ENCODE assay signal across 13 mouse cellular contexts in genomic region chr2:117092946-117093401, GRCm38 (mm10). TPM values are rescaled to one million over a fixed set of nuclear protein-coding genes. Genes with fewer than 3 reads are reported as not detected.
DNase-seq lines count a peak whose midpoint lies in the region; ATAC-seq and TF ChIP-seq lines count a peak whose summit lies in the region.
"Had no signal": no experiment of that assay in that cellular context is flagged by ENCODE, and none has a peak within 500 bp of the region (broad histone marks: within the 10 kb centered on the region; RNA-seq: fewer than 3 reads in every experiment).

No protein-coding gene starts in this region.

- peak; percentile 26 for DNase-seq in kidney, adult 9 months
- DNase-seq in kidney, adult 18-20 months: no peak
- DNase-seq in CH12.LX (ENCODE audit: extremely low read depth): no peak
- peak; percentile 57 for DNase-seq in embryo, embryonic 10.5 days (ENCODE audit: low spot score)
- no peak for DNase-seq in natural killer cell, adult 2 months (ENCODE audit: low spot score in 2 of 2)
- no peak for DNase-seq in gastrocnemius, postnatal 10 days
- no peak for DNase-seq in left cerebral cortex, adult 9 months (ENCODE audit: low spot score in 2 of 2)
- DNase-seq: forebrain, postnatal 0 days; layer of hippocampus, adult 9-11 months; thymus, adult 18-20 months had no signal

- H3K27me3 ChIP-seq in CH12.LX (replicated peaks): no peaks in the 10 kb centered on the region
- H3K27me3 ChIP-seq: hindbrain, embryonic 15.5 days; limb, embryonic 12.5 days had no signal

- peaks cover 3 to 10% of the 10 kb centered on the region in 2 experiments; a peak in 3 of 4 replicates for H3K4me1 ChIP-seq in CH12.LX (ENCODE audit: control insufficient read depth in 1 of 2, insufficient read depth in 2 of 2)
- H3K4me1 ChIP-seq: hindbrain, embryonic 15.5 days had no signal

- no peaks in the 10 kb centered on the region for H3K36me3 ChIP-seq in CH12.LX (replicated peaks in 1 of 2; ENCODE audit: control insufficient read depth in 1 of 2, insufficient read depth in 1 of 2, low read length in 1 of 2)
- H3K36me3 ChIP-seq: hindbrain, embryonic 15.5 days; limb, embryonic 12.5 days had no signal

- no peak overlapping the region for H3K27ac ChIP-seq in CH12.LX (ENCODE audit: insufficient read depth, low read depth)
- H3K27ac ChIP-seq: hindbrain, embryonic 15.5 days; limb, embryonic 12.5 days had no signal

- TF ChIP-seq RAD21 in CH12.LX (IDR thresholded peaks at IDR 0.05; ENCODE audit: low read depth, low read length): no peak

- no peaks in the 10 kb centered on the region for H3K79me2 ChIP-seq in CH12.LX (replicated peaks; ENCODE audit: control insufficient read depth, extremely low read depth, insufficient read depth, poor library complexity, severe bottlenecking)

- H3K4me3 ChIP-seq in CH12.LX (replicated peaks in 1 of 3; ENCODE audit: low read depth in 2 of 3, low read length in 2 of 3, poor library complexity in 1 of 3): no peak overlapping the region
- H3K4me3 ChIP-seq: hindbrain, embryonic 15.5 days; limb, embryonic 12.5 days had no signal

- TF ChIP-seq CTCF in CH12.LX (conservative IDR thresholded peaks at IDR 0.05 in 1 of 2, IDR thresholded peaks at IDR 0.05 in 1 of 2; ENCODE audit: low read depth in 2 of 2, low read length in 2 of 2): no peak

- H3K4me2 ChIP-seq in CH12.LX (ENCODE audit: insufficient read depth, low read depth, poor library complexity, severe bottlenecking): peak overlapping the region; percentile 4; the same call in 1 of the 2 replicates
- H3K4me2 ChIP-seq: hindbrain, embryonic 15.5 days; limb, embryonic 12.5 days had no signal

- no peak for TF ChIP-seq EP300 in CH12.LX (IDR thresholded peaks at IDR 0.05; ENCODE audit: low read length)

- no peak for TF ChIP-seq POLR2A in CH12.LX (IDR thresholded peaks at IDR 0.05; ENCODE audit: low read depth, low read length)

- no peaks in the 10 kb centered on the region for H3K9me3 ChIP-seq in CH12.LX (replicated peaks; ENCODE audit: low read length)
- H3K9me3 ChIP-seq: hindbrain, embryonic 15.5 days; limb, embryonic 12.5 days had no signal

- dilution Hi-C loops in CH12.LX (cut with MboI; ENCODE audit: extremely low pct_ligation_motif_present, extremely low pct_unique_long_range_greater_than_20kb, low sequenced_read_pairs): no loop called here

- peak; percentile 58 for ATAC-seq in megakaryocyte, adult 5-6 weeks (ENCODE audit: poor library complexity, severe bottlenecking)
- ATAC-seq: forebrain, postnatal 0 days had no signal

- in situ Hi-C loops in CH12.LX (cut with MboI; ENCODE audit: low pct_ligation_motif_present, low pct_unique_long_range_greater_than_20kb, low sequenced_read_pairs): no loop called here

- H3K9ac ChIP-seq in CH12.LX (ENCODE audit: insufficient read depth, low read depth): no peak overlapping the region
- H3K9ac ChIP-seq: forebrain, postnatal 0 days; hindbrain, embryonic 15.5 days; limb, embryonic 12.5 days had no signal

TF ChIP-seq in CH12.LX, 34 proteins besides CTCF, POLR2A, EP300 and RAD21:
- TF ChIP-seq SMC3 (IDR thresholded peaks at IDR 0.05; ENCODE audit: low read depth, low read length) (no peak), ZNF384 (IDR thresholded peaks at IDR 0.05; ENCODE audit: low read depth, low read length) (peak; percentile 43; the same call in 1 of the 2 replicates)

RNA-seq across cellular contexts. Expression of gene Spred1, which starts 28.2 kb away (rescaled TPM):
- total RNA-seq in CH12.LX (2012; rRNA removed) (6.9 and 7.0 TPM in 2 replicates), CH12.LX (2014; rRNA removed) (16.5 and 18.1 TPM in 2 replicates)
- 8.8 and 9.7 TPM in 2 replicates for polyA plus RNA-seq in CH12.LX (2012; ENCODE audit: insufficient read length, low read depth)
- 10.7 and 13.4 TPM in 2 replicates for total RNA-seq in megakaryocyte, adult 5-6 weeks (2015)
- total RNA-seq in megakaryocyte, adult 5-6 weeks (2017): 12.5 and 13.9 TPM in 2 replicates
- total RNA-seq in gastrocnemius, postnatal 10 days (2021): 10 to 100 TPM; 22.7 to 28.4 TPM

Comparison
In these comparisons a context has a peak if more than half of its experiments do, and no peak if none do; other contexts are left out.
1. DNase-seq: peak in kidney, adult 9 months (single experiment) and embryo, embryonic 10.5 days (single experiment); none in kidney, adult 18-20 months (single experiment), CH12.LX (single experiment), natural killer cell, adult 2 months (0 of 2), gastrocnemius, postnatal 10 days (single experiment) and left cerebral cortex, adult 9 months (0 of 2).